Mouse (Mus musculus) limb, embryonic 10.5 days (tissue): ENCODE measurements around the gene Avp. TPM values are rescaled to one million over a fixed set of nuclear protein-coding genes. Genes with fewer than 3 reads are reported as not detected.

ENCODE experiments used
- DNase-seq: peaks from one replicate; pipeline ENCODE4 v3.0.0-alpha.2; 2017; ENCODE audit warnings: low spot score
- H3K27ac ChIP-seq: fragments of 300-500 bp; sonication (generic); 2 replicates; pipeline ENCODE4 v1.5.1; 2016; ENCODE audit warnings: mild to moderate bottlenecking
- H3K27me3 ChIP-seq: fragments of 300-500 bp; sonication (generic); 2 replicates; pipeline ENCODE4 v1.6.1; 2016; ENCODE audit warnings: low read depth, mild to moderate bottlenecking; ENCODE audit not compliant: poor library complexity, severe bottlenecking
- H3K36me3 ChIP-seq: fragments of 300-500 bp; sonication (generic); 2 replicates; pipeline ENCODE4 v1.6.1; 2016; ENCODE audit warnings: mild to moderate bottlenecking, moderate library complexity
- H3K4me1 ChIP-seq: fragments of 300-500 bp; sonication (generic); 2 replicates; pipeline ENCODE4 v1.6.1; 2016
- H3K4me3 ChIP-seq: fragments of 300-500 bp; sonication (generic); 2 replicates; pipeline ENCODE4 v1.5.1; 2016; ENCODE audit warnings: mild to moderate bottlenecking, moderate library complexity
- H3K9me3 ChIP-seq: fragments of 300-500 bp; sonication (generic); replicated peaks from 2 replicates; pipeline ENCODE4 v1.6.1; 2016; ENCODE audit warnings: mild to moderate bottlenecking
- WGBS: fragments of 180-500 bp; shearing (Covaris S2); methylation state at CpG from one replicate; pipeline ENCODE4 v1.1.7; 2016; 5-methylcytosine and 5-hydroxymethylcytosine counted together
- polyA plus RNA-seq: library from polyadenylated mRNA; unstranded; fragments of >200 nt; fragmentation: Nextera tagmentation; extraction: Ambion mirVana; gene quantifications from 2 replicates; pipeline ENCODE4 v1.2.1, GENCODE M21; 2016

Avp gene
- polyA plus RNA-seq, 1 experiment from 2014 or later = not detected

DNA sequence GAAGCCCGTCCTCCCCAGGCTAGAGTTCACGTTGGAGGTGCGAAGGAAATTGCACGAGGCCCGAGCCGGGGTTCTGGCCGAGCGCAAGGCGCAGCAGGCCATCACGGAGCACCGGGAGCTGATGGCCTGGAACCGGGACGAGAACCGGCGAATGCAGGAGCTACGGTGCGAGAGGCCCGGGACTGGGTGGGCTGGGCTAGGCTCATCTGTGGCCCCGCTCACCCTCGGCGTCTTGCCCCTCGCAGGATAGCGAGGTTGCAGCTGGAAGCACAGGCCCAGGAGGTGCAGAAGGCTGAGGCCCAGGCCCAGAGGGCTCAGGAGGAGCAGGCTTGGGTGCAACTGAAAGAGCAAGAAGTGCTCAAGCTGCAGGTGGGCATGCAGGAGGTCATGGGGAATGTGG is 18.3 kb downstream of the Avp start:
- WGBS = 2% methylated on average over 23 of the region's 23 CpGs
- DNase-seq = no peak
- H3K27ac ChIP-seq = peak overlapping the region; percentile 83
- peaks cover 24% of the 10 kb centered on the region for H3K36me3 ChIP-seq
- no peaks in the 10 kb centered on the region for H3K27me3 ChIP-seq
- no peaks in the 10 kb centered on the region for H3K9me3 ChIP-seq
- peak overlapping the region; percentile 86 for H3K4me3 ChIP-seq
- H3K4me1 ChIP-seq = peaks cover 22% of the 10 kb centered on the region

DNA sequence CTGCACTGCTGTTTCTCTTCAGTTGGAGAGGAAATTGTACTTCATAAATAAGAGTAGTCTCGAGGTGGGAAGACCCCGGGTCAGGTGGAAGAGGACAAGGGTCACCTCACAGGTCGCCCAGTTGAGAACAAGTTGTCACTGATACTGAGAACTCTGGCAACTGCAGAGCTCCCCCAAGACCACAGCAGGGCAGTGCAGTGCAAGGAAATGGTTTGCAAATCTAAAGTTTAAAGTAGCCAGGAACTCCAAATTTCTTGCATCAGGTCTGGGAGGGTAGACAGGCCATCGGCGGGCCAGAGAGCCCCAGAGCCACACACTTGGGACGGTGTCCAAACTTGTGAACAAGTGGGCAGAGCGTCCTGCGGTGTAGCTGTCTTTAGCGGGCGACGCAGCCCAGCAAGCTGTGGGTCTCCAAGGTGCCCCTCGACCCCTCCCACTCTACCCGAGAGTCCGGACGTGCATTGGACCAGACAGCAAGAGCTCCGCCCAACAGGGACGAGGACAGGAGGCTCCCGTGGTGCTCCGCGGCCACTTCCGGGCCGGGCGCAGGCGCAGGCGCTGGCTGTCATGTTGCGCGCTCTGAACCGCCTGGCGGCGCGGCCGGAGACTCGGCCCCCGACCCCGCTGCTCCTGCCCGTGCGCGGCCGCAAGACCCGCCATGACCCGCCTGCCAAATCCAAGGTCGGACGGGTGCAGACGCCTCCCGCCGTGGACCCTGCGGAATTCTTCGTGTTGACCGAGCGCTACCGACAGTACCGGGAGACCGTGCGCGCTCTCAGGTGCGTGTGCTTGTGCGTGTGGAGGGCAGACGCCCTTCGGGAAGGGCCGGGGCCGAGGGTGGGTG is 18.9 kb downstream of the Avp start, which contains the start of gene Mrps26:
Gene Mrps26 (plus strand): TSS at position 531 of the 844 bp plus-strand sequence.
- peak; percentile 91 for DNase-seq
- no peaks in the 10 kb centered on the region for H3K27me3 ChIP-seq
- peak within 1 kb of the TSS; percentile 83 for H3K27ac ChIP-seq
- H3K9me3 ChIP-seq = no peaks in the 10 kb centered on the region
- H3K36me3 ChIP-seq = peaks cover 25% of the 10 kb centered on the region
- peak within 1 kb of the TSS; percentile 86 for H3K4me3 ChIP-seq
- under 1% methylated on average over 61 of the region's 61 CpGs for WGBS
- H3K4me1 ChIP-seq = peaks cover 22% of the 10 kb centered on the region

DNA sequence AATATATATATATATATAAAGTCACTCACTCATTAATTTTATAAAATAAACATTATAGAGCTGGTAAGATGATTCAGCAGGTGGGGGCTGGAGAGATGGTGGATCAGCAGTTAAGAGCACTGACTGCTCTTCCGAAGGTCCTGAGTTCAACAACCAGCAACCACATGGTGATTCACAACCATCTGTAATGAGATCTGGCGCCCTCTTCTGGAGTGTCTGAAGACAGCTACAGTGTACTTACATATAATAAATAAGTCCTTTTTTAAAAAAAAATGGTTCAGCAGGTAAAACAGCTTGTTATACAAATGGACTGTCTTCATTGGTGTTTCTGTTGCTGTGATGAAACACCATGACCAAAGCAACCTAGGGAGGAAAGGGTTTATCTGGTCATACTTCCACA is 24.3 kb downstream of the Avp start:
- H3K27ac ChIP-seq = no peak overlapping the region
- WGBS = 68% methylated on average over 2 of the region's 2 CpGs
- no peak overlapping the region for H3K4me3 ChIP-seq
- no peaks in the 10 kb centered on the region for H3K27me3 ChIP-seq
- peaks cover 6% of the 10 kb centered on the region for H3K4me1 ChIP-seq
- H3K36me3 ChIP-seq = peaks cover 51% of the 10 kb centered on the region
- no peaks in the 10 kb centered on the region for H3K9me3 ChIP-seq
- no peak for DNase-seq

DNA sequence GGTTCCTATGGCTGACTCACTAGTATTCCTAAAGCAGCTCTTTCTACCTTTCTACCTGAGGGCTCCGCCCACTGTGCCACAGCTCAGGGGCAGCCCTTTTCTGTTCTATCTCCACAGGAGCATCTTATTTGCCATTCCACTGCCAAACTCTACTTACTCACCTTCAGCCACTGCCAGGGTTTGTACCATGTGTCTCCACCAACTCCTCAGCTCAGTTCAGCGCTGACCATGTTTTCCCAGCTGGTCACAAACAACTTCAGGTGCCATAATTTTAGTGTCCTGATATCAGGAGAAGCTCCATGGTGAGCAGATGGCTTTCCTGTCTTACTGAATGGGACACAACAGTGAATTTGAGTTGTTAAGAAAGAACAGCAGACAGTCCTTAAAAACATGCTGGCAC is 24.9 kb downstream of the Avp start:
- Histone ChIP-seq H3K4me3 (no peak overlapping the region), H3K4me1 (peaks cover under 1% of the 10 kb centered on the region; the same call in 1 of the 2 replicates), H3K36me3 (peaks cover 56% of the 10 kb centered on the region), H3K27me3 (no peaks in the 10 kb centered on the region), H3K27ac (no peak overlapping the region), H3K9me3 (no peaks in the 10 kb centered on the region)
- DNase-seq = no peak
- WGBS = 94% methylated on average over 2 of the region's 2 CpGs

DNA sequence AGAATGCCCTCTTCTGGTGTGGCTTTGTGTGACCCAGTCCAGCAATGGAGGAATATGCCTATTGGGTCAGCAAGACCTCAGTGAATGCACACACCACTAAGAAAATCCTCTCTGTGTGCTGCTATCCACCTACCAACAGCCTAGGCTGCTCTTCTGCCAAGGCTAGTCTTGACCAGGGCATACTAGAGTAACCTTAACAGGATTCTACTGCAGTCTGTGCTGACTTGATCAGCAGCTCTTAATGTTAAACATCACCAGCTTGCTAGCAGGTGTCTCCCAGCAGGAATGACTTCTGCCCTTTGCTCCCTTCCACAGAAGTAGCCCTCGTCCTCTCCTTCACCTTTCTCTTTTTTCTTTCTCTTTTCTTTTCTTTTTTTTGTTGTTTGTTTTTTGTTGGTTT is 26.1 kb downstream of the Avp start:
- WGBS = 83% methylated on average over 1 of the region's 1 CpGs
- H3K27ac ChIP-seq = no peak overlapping the region

DNA sequence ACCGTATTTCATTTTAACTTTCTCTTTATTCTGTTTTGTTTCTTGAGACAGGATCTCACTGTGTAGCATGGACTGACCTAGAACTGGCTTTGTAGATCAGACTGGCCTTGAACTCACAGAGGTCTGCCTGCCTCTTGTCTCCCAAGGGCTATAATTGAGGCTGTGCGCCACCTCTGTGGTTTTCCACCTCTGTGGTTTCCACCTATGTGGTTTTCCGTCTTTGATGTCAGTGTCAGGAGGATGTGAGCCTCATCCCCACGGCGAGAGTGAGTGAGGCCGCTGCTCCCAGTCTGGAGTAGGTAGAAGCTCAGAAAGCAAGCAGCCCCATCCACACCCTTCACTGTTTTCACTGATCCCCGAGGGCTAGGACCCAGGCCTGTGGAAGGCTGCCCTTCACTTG is 27.5 kb downstream of the Avp start:
- H3K4me3 ChIP-seq = no peak overlapping the region
- WGBS = 89% methylated on average over 7 of the region's 7 CpGs

More for the DNA sequence above, 26.1 kb downstream of the Avp start:
- Histone ChIP-seq H3K27me3 (no peaks in the 10 kb centered on the region), H3K4me1 (no peaks in the 10 kb centered on the region), H3K36me3 (peaks cover 68% of the 10 kb centered on the region), H3K4me3 (no peak overlapping the region), H3K9me3 (no peaks in the 10 kb centered on the region)
- no peak for DNase-seq

DNA sequence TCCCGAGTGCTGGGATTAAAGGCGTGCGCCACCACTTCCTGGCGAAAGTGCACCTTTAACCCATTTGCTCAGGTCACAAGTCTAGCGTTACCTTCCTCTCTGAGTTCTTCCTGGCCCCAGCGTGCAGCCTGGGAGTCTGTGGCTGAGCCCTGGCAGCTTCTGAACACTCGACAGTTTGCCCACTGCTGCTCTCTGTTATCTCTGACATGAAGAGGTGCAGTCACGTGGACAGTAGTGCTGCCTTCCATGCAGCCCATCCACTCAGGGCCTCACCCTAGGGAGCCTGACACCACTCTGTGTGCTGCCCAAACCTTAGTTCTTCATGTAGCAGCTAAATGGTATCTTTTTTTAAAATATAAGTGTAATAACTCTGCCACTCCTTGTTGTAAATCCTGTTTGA is 35.4 kb downstream of the Avp start:
- Histone ChIP-seq H3K27me3 (no peaks in the 10 kb centered on the region), H3K27ac (no peak overlapping the region), H3K9me3 (no peaks in the 10 kb centered on the region), H3K4me1 (no peaks in the 10 kb centered on the region), H3K4me3 (no peak overlapping the region), H3K36me3 (peaks cover 93% of the 10 kb centered on the region)
- WGBS = 90% methylated on average over 8 of the region's 8 CpGs
- no peak for DNase-seq

More for the DNA sequence above, 27.5 kb downstream of the Avp start:
- H3K4me1 ChIP-seq = no peaks in the 10 kb centered on the region
- no peaks in the 10 kb centered on the region for H3K27me3 ChIP-seq
- H3K9me3 ChIP-seq = no peaks in the 10 kb centered on the region
- peaks cover 79% of the 10 kb centered on the region for H3K36me3 ChIP-seq
- no peak for DNase-seq
- no peak overlapping the region for H3K27ac ChIP-seq

DNA sequence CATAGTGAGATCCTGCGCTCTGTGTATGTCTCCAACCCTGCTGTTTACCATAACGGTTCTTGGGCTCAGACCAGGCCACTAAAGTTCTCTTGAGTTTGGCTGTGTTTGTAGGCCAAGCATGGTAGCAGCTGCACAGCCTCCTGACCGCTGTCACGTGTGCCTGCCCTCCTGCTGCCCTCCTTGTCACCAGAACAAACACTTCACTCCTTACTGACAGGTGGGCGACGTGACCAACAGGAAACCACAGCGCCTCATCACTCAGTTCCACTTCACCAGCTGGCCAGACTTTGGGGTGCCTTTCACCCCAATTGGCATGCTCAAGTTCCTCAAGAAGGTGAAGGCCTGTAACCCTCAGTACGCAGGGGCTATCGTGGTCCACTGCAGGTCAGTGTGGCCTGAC is 42.1 kb downstream of the Avp start:
- 91% methylated on average over 9 of the region's 9 CpGs for WGBS
- H3K27ac ChIP-seq = no peak overlapping the region
- DNase-seq = no peak
- H3K4me3 ChIP-seq = no peak overlapping the region
- no peaks in the 10 kb centered on the region for H3K9me3 ChIP-seq
- no peaks in the 10 kb centered on the region for H3K27me3 ChIP-seq
- no peaks in the 10 kb centered on the region for H3K4me1 ChIP-seq
- H3K36me3 ChIP-seq = peaks cover 84% of the 10 kb centered on the region

DNA sequence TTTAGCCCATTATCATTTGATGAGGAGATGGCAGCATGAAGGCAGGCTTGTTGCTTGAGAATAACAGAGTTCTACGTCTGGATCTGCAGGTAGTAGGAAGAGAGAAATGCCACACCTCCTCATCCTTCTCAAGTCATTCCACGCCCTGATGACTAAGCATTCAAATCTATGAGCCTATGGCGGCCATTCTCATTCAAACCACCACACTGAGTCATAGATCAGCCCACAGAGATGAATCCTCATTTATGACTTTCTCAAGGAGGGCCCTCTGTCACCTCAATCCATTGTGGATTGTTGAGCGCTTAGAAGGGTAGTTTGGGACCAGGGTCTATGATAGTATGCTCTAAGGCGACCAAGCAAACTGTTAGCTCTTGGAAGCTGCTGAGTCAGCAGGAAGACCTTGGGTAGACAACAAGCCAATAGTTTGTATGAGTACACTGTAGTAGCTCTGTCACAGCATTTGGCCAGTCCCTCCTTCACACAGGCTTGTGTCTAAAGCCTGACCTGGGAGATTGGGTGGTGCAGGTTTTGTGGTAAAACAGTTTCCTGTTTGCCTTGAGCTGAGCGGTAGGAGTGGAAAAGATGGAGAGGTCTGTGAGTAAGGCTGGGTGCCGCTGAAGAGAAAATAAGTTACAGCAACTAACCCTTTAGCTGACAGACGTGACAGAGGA is 43.3 kb downstream of the Avp start:
- Histone ChIP-seq H3K4me1 (no peaks in the 10 kb centered on the region), H3K9me3 (no peaks in the 10 kb centered on the region), H3K36me3 (peaks cover 84% of the 10 kb centered on the region), H3K27me3 (no peaks in the 10 kb centered on the region), H3K4me3 (no peak overlapping the region), H3K27ac (no peak overlapping the region)
- DNase-seq = no peak
- WGBS = 92% methylated on average over 8 of the region's 8 CpGs

DNA sequence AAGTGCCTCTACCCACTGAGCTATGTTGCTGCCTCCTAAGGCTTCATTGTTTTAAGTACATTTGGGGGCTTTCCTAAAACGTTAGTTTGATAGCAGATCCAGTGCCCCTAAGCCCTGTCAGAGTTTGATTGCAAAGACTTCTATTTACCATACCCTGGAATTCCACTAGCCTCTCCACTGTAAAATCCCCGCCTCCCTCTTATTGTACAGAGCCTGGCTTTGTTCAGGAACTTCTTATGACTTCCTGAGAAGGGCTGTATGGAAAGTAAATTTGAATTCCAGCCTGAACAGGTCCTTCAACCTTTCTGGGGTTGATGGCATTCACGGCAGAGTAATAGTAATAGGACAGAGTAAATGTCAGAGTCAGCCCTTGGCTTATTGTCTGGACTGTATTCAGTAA is 45.5 kb downstream of the Avp start:
- no peak overlapping the region for H3K4me3 ChIP-seq
- no peaks in the 10 kb centered on the region for H3K4me1 ChIP-seq
- DNase-seq = no peak
- no peaks in the 10 kb centered on the region for H3K27me3 ChIP-seq
- no peak overlapping the region for H3K27ac ChIP-seq
- peaks cover 82% of the 10 kb centered on the region for H3K36me3 ChIP-seq
- H3K9me3 ChIP-seq = no peaks in the 10 kb centered on the region
- 83% methylated on average over 3 of the region's 3 CpGs for WGBS

DNA sequence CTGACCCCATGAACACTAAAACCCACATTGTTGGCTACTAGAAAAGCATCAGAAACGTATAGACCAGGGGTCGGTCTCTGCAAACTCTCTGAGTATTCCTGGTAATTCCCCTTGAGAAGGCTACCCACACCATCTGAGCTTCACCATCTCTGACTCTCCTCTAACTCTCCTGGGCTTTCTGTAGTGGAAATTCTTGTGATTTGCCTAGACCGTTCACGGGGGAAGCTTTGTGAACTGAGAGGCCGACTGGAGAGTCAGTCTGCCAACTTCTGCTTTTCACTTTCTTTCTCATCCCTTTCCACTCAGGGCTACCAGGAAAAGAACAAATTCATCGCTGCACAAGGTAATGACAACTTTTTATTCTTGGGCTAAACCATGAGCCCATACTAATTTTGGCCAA is 47.3 kb downstream of the Avp start:
- DNase-seq = no peak
- 93% methylated on average over 6 of the region's 6 CpGs for WGBS
- Histone ChIP-seq H3K9me3 (no peaks in the 10 kb centered on the region), H3K27ac (no peak overlapping the region), H3K4me3 (no peak overlapping the region), H3K4me1 (no peaks in the 10 kb centered on the region), H3K27me3 (no peaks in the 10 kb centered on the region), H3K36me3 (peaks cover 64% of the 10 kb centered on the region)

DNA sequence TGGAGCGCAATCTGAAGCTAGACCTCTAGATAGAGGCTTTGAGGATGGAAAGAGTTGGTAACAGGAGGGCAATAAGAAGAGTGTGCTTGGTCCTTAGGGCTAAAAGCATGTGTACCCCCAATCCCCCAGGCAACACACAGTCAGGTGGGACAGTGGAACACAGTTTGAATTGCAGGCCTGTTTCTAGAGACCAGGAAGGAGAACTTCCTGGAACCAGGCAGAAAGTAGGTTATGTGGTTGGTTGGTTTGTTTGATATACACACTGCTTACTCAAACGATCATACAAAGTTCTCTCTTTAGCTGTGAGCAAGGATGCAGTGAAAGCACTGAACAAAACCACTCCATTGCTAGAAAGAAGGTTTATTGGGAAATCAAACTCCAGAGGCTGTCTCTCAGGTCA is 50.2 kb downstream of the Avp start:
- no peaks in the 10 kb centered on the region for H3K9me3 ChIP-seq
- no peak overlapping the region for H3K27ac ChIP-seq
- WGBS = 88% methylated on average over 2 of the region's 2 CpGs
- no peaks in the 10 kb centered on the region for H3K27me3 ChIP-seq
- peaks cover 54% of the 10 kb centered on the region for H3K36me3 ChIP-seq
- no peak for DNase-seq
- H3K4me3 ChIP-seq = no peak overlapping the region
- H3K4me1 ChIP-seq = no peaks in the 10 kb centered on the region
